Mouse (Mus musculus): ENCODE results near the gene Tceal6. TPM values are rescaled to one million over a fixed set of nuclear protein-coding genes. Genes with fewer than 3 reads are reported as not detected.
"Not testable (repeated sequence)": the region's sequence is repeated elsewhere in the genome, so short reads cannot be mapped to it uniquely, and the experiment has no call there.

Gene Tceal6
- 10 to 100 TPM; 60.6 to 89.5 TPM for total RNA-seq (2021)

GRCm38 (mm10) chrX:135210436-135211221 is at the start of gene Tceal6:
Gene Tceal6 (minus strand): TSS chrX:135210687.
- intact Hi-C loops (cut with DNase I): no loop called here
- DNase-seq (ENCODE audit: extremely low spot score in 1 of 2, low spot score in 2 of 2): peak; percentile 10 to 46

GRCm38 (mm10) chrX:135209773-135210435 is 583 bp downstream of the Tceal6 start:
- intact Hi-C loops (cut with DNase I): loop anchor here (10.0 kb wide), 1 partner anchor 1455 kb away; no protein-coding TSS in a partner anchor
- peak; percentile 4 to 31 for DNase-seq (ENCODE audit: extremely low spot score in 1 of 2, low spot score in 2 of 2)

GRCm38 (mm10) chrX:135189924-135190323 is 20.6 kb downstream of the Tceal6 start:
- intact Hi-C loops (cut with DNase I); DNase-seq (ENCODE audit: extremely low spot score in 1 of 2, low spot score in 2 of 2): not testable (repeated sequence)

GRCm38 (mm10) chrX:135188661-135189060 is 21.8 kb downstream of the Tceal6 start:
- DNase-seq (ENCODE audit: extremely low spot score in 1 of 2, low spot score in 2 of 2); intact Hi-C loops (cut with DNase I): not testable (repeated sequence)

- intact Hi-C loops (cut with DNase I): not testable (repeated sequence)
Observed at GRCm38 (mm10) chrX:135177532-135177931, 33.0 kb downstream of the Tceal6 start, which contains the start of gene Gm15023. Gene Gm15023 (minus strand): TSS chrX:135177632.

More at GRCm38 (mm10) chrX:135177532-135177931, 33.0 kb downstream of the Tceal6 start, which contains the start of gene Gm15023:
- DNase-seq (ENCODE audit: extremely low spot score in 1 of 2, low spot score in 2 of 2): not testable (repeated sequence)

Other genes with a start within 250 kb of the Tceal6 start
- gene Nxf2, start 245.9 kb downstream of the Tceal6 start, total RNA-seq (2021): under 1 TPM; 0.19 to 0.22 TPM
- gene Zmat1, start 201.5 kb downstream of the Tceal6 start, total RNA-seq (2021): 1 to 10 TPM; 8.0 to 9.6 TPM
- gene Gm15023, start 33.1 kb downstream of the Tceal6 start, total RNA-seq (2021): not detected
- gene Pramel3, start 91.6 kb upstream of the Tceal6 start, total RNA-seq (2021): not detected
- gene Gm5128, start 162.6 kb upstream of the Tceal6 start, total RNA-seq (2021): not detected
- not detected for gene Gm7903, start 223.1 kb upstream of the Tceal6 start, total RNA-seq (2021)